Mouse (Mus musculus): Measurements from ENCODE around the gene Acyp2. TPM values are rescaled to one million over a fixed set of nuclear protein-coding genes. Genes with fewer than 3 reads are reported as not detected.
A peak's percentile ranks its signal among the peaks of the same experiment; 100 is the strongest.

Acyp2 gene
- total RNA-seq, 2 experiments from 2014 or later, result 25.4 to 29.2 TPM

- DNase-seq (ENCODE audit: extremely low spot score in 1 of 2, low spot score in 1 of 2), result no peak
Measured at GRCm38 (mm10) chr11:30597259-30597658, 52.1 kb downstream of the Acyp2 start.

DNA sequence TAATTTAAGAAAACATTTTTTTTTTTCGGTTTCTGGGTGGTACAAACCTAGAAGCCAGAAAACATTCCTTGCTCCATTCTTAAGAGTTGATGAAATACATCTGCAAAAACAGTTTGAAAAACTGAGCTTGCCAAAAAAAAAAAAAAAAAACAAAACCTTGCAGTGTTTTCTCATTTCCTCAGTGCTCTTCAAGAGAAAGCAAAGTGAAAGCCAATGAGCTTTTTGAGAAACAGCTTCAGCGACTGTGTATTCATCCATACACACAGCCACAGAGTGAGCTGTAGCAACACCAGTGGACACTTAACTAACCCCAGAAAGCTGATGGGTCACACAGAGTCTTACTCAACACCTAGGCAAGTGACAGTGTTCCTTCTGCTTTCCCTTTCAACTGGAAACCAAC, 69.4 kb downstream of the Acyp2 start:
- DNase-seq (ENCODE audit: extremely low spot score in 1 of 2, low spot score in 1 of 2), result no peak

DNA sequence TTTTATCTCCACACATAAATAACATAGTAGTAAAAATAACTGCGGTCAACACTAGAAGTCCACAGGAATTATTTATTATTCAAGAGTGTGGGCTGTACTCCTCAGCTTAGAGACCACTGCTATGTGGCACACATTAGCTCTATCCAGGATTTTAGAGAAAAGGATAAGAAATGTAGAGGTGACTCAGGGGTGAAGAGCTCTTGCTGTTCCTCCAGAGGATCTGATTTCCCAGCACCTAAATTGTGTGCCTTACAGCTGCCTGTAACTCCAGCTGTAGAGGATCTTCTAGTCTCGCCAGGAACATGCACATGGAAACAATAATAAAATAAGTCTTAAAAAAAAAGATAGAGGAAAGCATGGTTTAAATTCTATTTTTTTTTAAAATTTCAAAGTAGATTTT, 70.5 kb downstream of the Acyp2 start:
- DNase-seq (ENCODE audit: extremely low spot score in 1 of 2, low spot score in 1 of 2), result no peak

- DNase-seq (ENCODE audit: extremely low spot score in 1 of 2, low spot score in 1 of 2), result no peak
Measured at GRCm38 (mm10) chr11:30572790-30573395, 76.5 kb downstream of the Acyp2 start.

- DNase-seq (ENCODE audit: extremely low spot score in 1 of 2, low spot score in 1 of 2), result no peak
Measured at GRCm38 (mm10) chr11:30570568-30570967, 78.8 kb downstream of the Acyp2 start.

DNA sequence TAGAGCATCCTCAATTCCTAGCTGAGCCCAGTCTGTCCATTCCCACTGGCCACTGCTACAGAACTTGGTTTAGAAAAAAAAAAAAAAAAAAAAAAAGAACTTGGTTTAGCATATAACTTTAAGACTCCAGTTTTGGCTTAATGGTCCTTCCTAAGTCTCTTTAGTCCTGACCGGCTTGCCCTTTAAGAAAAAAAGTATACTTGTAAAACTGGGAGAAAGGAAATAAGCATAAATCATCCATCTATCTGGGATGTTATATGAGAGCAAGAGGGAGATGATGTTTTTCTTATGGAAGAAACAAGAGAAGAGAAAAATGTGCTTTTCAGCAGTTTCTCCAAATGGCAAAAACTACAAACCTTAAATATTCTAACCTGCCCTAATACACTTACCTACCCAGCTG, 89.2 kb downstream of the Acyp2 start:
- DNase-seq (ENCODE audit: extremely low spot score in 1 of 2, low spot score in 1 of 2), result no peak

DNA sequence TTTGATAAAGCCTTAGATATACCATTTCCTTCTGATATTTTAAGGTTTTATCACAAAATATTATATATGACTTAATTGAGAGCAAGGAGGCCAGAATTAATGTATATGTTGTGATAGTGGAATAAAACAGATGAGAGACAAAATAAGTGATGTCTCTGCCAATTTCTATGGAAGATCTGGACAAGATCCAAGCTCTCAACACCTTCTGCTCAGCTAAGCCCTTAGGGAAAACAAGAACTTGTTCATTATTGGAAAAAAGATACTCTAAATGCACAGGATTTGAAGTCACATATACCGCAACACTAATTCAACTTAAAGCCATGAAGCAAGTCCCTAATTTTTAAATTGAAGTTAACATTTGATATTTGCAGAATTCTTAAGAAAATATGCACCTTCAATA, 96.0 kb downstream of the Acyp2 start:
- DNase-seq (ENCODE audit: extremely low spot score in 1 of 2, low spot score in 1 of 2), result no peak

DNA sequence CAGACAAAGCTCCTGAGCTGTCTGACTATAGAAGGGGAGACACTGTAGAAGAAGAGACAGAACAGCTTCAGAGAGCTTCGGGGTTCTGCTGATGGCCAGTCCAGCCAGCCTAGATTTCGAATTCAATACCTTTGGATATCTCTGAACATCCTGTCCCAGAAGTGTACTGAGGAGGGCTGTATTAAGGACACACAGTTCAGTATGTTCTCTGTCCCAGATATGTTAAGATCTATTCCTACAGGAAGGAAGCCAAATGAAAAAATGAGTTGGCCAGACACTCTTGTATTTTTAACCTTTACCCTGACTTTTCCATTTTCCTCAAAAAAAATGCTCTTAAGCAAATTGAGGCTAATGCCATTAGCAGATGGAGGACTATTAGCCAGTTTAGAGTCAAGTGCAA, 132.3 kb downstream of the Acyp2 start:
- no peak for DNase-seq (ENCODE audit: extremely low spot score in 1 of 2, low spot score in 1 of 2)

- DNase-seq (ENCODE audit: extremely low spot score in 1 of 2, low spot score in 1 of 2), result no peak
Measured at GRCm38 (mm10) chr11:30508178-30508577, 141.2 kb downstream of the Acyp2 start.

GRCm38 (mm10) chr11:30498738-30499355, 150.5 kb downstream of the Acyp2 start:
- no peak for DNase-seq (ENCODE audit: extremely low spot score in 1 of 2, low spot score in 1 of 2)

DNA sequence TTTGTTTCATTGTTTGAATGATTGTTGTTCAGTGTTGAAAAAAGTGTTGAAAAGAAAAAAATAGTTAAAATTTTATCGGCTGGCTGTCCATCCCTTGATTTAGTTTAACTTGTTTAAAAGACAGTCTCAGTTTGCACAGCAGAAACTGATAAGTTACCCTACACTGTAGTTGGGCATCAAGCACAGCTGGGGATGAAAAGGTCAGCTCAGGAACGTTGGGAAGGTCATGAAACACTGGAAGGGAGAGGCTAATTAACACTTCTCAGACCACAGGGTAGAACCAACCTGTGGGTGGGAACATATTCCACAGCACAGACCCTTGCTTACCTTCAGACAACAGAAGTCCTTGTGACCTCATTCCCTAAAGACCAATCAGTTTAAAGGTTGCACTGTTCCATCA, 152.2 kb downstream of the Acyp2 start:
- DNase-seq (ENCODE audit: extremely low spot score in 1 of 2, low spot score in 1 of 2), result no peak

- DNase-seq (ENCODE audit: extremely low spot score in 1 of 2, low spot score in 1 of 2), result no peak
Measured at GRCm38 (mm10) chr11:30491515-30492260, 157.7 kb downstream of the Acyp2 start.

GRCm38 (mm10) chr11:30488183-30488582, 161.2 kb downstream of the Acyp2 start:
- DNase-seq (ENCODE audit: extremely low spot score in 1 of 2, low spot score in 1 of 2), result no peak

DNA sequence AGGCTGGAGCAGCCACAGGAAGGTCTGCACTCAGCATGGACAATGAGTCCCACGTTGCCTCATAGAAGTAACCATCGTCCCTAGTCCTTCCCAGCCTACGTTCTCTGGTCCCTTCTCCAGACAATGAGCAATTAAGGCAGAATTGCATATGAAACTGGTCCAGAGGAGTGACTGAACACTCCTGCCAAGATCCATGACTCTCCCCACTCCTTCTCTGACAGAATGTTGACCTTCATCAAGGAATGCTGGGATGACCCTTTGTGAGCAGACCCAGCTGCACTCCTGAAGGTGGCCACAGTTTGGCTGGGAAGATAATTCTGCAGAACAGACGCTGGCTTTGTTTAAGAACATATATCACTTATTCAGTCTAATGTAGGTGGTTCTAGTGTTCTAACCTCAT, 166.1 kb downstream of the Acyp2 start:
- no peak for DNase-seq (ENCODE audit: extremely low spot score in 1 of 2, low spot score in 1 of 2)

DNA sequence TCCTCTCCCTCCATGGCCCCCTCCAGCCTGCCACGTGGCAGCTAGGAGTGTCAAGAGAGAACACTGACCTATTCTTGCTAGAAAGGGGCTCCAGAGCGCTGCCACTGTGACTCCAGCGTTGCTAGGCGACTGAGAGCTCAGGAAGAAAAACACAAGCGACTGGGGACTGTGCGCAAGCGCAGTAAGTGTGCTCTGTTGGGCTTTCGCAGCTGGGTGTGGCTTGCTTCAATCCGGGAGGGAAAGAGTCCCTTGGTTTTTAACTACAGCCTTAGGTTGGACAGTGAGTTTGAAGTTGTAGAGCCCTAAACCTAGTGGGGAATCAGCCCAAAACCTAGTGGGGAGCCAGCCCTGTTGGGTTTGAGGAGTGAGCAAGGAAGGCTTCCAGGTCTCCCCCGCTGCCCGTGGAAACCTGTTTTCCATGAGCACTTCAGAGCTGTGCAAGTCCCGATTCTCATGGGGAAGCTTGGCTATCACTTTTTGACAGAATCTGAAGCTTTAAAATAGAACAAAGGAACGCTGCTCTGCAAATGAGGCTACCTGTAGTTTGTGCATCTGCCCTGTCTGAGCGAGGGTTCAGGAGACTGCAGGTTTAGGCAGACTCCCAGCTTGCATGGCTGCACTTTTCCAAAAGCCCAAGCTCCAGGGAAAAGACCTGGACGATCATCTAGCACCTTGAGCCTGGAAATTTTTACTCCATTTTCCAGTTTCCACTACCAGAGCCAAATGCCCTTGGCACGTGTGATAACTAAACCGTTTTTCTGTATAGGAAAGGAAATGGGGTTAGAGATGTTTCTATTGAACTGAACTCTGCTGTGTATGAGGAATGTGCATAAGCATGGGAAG, 177.4 kb downstream of the Acyp2 start, which contains the start of gene 4930505A04Rik:
Gene 4930505A04Rik (minus strand): TSS at position 77 of the 843 bp plus-strand sequence.
- peak; percentile 70 to 71 for DNase-seq (ENCODE audit: extremely low spot score in 1 of 2, low spot score in 1 of 2)

DNA sequence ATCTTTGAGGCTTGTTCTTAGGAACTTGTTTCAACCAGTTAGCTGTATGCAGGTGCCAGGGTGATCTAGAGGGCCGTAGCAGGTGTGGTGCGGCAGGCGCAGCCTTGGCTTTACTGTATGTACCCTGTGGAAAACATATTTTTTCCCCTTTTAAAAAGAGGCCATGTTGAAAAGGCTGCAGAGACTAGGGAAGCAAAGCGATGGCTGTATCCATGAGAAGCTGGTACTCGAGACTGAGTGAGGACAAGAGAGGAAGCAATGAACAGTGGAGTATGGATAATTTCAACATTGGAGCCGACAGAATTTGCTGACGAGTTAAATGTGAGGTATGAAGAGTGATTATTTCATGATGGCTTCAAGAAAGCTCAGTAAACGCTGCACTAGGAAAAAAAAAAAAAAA, 178.2 kb downstream of the Acyp2 start:
- DNase-seq (ENCODE audit: extremely low spot score in 1 of 2, low spot score in 1 of 2), result no peak

Other genes starting within 250 kb of the Acyp2 start
- under 1 TPM; 0.81 to 0.99 TPM for gene 4930505A04Rik, start 177.8 kb downstream of the Acyp2 start, total RNA-seq (2021)
- gene Psme4, start 122.1 kb upstream of the Acyp2 start, total RNA-seq (2021), result 10 to 100 TPM; 35.1 to 47.1 TPM
- gene Gpr75, start 235.8 kb upstream of the Acyp2 start, total RNA-seq (2021), result 10 to 100 TPM; 11.1 to 11.2 TPM
- gene Asb3, start 235.8 kb upstream of the Acyp2 start, total RNA-seq (2021), result 10 to 100 TPM; 17.1 to 17.8 TPM